Mouse (Mus musculus): ENCODE results near the gene Cela2a. TPM values are rescaled to one million over a fixed set of nuclear protein-coding genes. Genes with fewer than 3 reads are reported as not detected.
A peak's percentile ranks its signal among the peaks of the same experiment; 100 is the strongest.

Gene Cela2a
- not detected for total RNA-seq (2022)

DNA sequence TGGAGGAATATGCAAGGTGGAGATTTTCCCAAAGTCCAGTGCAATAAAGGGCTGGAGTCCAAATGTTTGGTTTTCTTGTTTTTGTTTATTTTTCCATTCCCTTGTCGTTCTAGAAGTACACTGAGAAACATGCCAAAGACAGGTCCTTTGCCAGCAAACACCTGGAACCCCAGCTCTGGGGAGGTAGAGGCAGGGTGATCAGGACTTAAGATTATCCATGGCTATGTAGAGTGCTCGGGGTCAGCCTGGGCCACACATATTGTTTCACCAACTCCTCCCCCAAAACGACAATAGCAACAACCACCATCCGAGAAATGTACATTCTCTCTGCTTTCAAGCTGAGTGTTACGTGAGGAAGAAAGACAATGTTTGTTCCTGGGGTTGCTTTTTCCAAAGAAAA lies at the start of gene Cela2a:
Gene Cela2a (minus strand): TSS at position 101 of the 400 bp plus-strand sequence.
- DNase-seq: no peak

- no peak for DNase-seq
Observed at GRCm38 (mm10) chr4:141875481-141876108, 49.6 kb upstream of the Cela2a start.

DNA sequence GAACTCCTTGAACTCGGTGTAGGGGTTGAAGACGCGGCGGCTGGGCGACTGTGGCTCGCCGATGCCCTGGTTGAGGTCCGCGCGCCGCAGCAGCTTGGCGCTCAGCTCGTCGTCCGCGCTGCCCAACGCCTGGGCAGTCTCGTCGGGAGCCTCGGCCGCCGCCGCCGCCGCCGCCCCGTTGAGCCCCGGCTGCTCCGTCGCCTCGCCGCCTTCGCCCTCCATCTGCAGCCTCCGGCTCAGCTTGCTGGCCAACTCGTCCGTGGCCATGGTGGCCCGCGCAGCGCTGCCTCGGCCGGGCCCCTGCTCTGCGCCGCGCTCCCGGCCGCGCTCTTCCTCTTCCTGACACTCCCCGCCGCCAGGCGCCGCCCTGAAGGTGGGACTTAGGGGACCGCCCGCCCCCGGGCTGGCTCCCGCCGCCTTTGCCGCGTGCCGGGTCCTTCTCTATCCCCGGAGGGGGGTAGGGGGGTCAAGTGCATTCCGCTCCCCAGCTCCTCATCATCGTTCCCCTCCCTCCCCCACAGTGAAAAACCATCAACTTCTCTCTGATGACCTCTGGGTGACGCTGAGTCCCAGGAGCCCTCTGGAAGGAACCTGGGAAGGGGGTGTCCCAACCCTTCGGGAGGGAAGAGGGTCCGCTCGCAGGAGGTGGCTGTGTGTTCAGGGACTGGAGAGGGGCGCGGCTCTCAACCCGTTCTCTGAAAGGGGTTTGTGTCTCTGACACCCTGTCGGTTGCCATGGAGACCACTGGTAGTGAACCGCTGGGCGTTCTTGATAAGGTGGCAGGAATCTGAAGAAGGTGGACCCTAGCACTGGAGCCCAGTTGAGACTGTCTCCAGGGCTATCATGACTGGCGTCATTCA lies 48.9 kb upstream of the Cela2a start, which contains the start of gene Efhd2:
Gene Efhd2 (minus strand): TSS at position 320 of the 860 bp plus-strand sequence.
- peak; percentile 58 for DNase-seq

DNA sequence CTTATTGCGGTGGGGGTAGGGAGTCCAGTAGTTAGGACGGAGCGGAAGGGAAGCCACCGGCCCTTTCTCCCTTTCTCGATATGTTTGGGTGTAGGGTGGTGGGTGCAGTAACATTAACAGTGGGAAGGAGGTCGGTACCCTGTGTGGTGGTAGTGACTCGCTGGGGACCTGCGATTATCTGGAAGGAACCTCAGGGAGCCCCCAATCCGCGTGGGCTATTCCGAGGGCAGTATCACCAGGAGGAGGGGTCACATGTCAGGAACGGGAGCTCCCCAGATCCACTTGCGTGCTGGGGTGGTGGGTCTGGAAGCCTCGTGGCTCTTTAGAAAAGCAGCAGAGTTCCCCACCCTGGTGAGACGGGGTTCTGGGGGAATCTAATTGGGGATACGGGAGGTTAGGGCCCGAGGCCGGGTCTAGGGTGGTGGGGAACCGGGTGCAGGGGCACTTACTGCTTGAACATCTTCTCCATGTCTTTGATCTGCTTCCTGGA lies 48.2 kb upstream of the Cela2a start:
- DNase-seq: no peak

DNA sequence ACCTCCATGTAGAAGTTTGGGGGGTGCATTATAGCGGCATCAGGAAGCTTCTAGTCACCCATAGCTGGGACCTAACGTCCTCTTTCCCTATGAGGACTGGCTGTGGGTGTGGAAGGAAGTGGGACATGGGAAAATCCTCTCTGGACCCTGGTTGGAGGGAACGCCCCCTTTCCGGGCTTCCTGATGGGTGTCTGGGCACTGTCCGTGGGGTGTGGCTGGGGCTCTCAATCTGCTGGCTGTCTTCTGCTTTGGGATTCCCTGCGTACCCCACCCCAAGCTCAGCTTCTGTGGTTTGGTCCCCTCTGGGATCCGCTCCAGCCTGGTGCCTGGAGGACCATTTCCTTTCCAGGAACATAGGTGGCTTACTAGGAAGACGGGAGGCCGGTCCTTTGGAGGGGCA lies 47.0 kb upstream of the Cela2a start:
- no peak for DNase-seq

GRCm38 (mm10) chr4:141871909-141872308 lies 45.9 kb upstream of the Cela2a start:
- no peak for DNase-seq

- no peak for DNase-seq
Observed at GRCm38 (mm10) chr4:141871333-141871725, 45.4 kb upstream of the Cela2a start.

- DNase-seq: no peak
Observed at GRCm38 (mm10) chr4:141870666-141871332, 44.8 kb upstream of the Cela2a start.

DNA sequence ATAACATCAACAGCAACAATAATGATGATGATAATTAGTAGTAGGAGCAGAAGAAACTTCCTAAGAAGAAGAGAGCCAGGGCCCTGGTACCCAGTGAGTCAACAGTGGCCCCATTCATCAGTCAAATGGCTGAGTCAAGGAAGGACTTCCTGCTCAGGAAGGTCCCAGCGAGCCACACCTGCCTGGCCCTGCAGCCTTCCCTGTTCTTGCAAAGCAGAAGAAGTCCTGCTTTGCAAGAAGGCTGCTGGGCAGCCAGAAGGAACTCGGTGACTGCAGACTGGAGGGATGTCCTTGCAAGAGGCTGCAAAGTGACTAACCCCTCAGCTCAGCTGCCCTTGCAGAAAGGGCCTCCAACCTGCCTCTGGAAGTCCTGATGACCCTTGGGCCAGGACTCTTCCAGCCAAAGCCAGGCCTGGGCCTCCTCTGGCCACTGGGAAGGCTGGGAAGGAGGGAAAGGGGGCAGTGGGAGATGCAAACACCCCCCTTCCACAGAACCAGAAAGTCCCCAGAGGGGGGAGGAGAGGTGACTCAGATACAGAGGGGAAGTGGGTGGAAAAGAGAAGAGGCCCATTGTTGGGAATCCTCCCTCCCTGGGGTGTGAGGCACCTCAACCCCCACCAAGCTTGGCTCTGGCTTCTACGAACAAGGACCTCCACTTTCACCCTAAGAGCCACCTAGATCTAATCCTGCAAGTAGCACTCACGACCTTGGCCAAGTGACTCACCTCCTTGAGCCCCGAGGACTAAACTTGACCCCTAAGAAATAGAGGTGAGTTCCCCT lies 43.7 kb upstream of the Cela2a start:
- no peak for DNase-seq

DNA sequence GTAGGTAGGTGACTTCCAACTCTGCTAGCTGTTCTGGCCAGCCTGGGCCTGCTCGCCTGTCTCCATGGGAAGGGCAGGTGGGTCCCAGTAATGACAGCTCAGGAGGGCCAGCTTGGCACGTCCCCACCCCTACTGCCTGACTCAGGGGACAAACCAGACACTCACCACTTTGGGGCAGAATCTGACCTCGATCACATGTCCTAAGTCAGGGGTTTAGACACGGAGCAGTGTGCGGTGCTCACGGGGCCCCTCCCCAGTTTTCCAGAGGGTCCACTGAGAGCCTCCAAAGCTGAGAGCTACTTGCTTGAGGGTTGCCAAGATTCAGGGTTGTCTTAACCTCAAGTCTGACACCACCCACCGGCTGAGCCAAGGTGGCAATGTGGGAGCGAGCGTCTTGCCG lies 42.1 kb upstream of the Cela2a start:
- no peak for DNase-seq

DNA sequence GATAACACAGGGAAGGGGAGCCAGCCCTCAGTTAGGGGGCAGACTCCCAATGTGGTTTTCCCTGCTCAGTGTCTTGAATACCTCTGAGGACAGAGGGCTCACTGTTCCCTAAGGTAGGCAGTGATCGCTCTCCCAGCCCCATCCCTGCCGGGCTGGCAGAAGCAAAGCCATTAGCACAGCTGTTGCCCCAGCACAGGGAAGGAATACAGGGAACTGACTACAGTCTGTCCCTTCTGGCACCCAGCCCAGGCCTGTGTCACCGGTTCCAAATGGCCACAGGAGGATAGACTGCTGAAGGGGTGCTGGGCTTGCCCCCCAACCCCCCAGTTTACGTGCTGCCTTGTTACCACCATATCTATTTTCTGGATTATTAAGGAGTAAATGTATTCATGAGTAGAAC lies 41.5 kb upstream of the Cela2a start:
- no peak for DNase-seq

DNA sequence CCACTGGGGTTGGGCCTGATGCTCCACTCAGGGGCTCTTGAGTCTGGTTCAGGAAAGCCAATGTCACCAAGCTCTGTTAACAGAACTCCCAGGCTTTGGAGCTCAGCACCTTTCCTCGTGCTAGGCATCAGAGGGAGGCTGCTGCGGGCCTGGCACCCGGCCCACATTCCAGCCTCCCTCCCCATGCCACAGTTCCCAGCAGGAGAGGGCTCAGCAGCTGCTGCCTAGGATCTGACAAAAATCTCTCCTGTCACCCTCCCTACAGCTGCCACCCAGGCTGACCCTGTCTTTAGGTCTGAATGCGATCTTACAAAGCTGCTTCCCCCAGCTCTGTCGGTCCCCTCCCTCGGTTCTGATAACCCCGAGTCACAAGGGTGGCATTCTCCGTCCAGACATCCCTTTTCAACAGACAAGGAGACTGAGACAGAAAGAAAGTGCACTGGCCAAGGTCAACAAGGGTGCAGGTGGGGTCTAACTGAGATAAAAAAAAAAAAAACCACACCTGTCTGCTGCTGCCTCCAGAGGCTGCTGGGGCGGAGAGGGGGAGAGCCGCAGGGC lies 41.1 kb upstream of the Cela2a start:
- no peak for DNase-seq

GRCm38 (mm10) chr4:141865600-141865999 lies 39.6 kb upstream of the Cela2a start:
- no peak for DNase-seq

- DNase-seq: no peak
Observed at GRCm38 (mm10) chr4:141865006-141865405, 39.0 kb upstream of the Cela2a start.

GRCm38 (mm10) chr4:141864506-141864905 lies 38.5 kb upstream of the Cela2a start:
- no peak for DNase-seq

DNA sequence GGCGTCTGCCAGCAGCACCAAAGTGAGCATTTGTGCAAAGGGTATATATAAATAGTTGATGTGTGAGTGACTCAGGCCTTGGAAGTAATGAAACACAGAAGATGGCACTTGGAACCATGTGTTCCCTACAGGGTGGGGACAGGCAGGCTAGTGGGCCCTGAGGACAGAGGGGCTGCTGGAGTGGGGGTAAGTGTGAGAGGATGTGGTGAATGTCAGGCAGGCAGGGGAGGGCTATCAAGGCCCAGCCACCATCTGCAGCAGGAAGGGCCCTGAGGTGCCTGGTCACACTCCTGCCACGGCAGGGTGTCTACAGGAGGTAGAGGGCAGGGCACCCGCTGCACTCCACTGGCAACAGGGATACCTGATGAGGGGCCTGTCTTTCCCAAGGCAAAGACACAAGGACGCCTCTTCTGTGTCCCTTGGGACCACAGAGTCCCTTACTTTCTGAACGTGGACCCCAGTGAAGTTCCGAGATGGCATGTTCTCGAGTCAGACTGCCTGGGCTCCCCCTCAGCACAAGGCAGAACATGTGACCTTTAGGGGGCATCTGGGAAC lies 37.8 kb upstream of the Cela2a start:
- no peak for DNase-seq

GRCm38 (mm10) chr4:141862867-141863266 lies 36.9 kb upstream of the Cela2a start:
- no peak for DNase-seq

GRCm38 (mm10) chr4:141861591-141862295 lies 35.8 kb upstream of the Cela2a start:
- no peak for DNase-seq

DNA sequence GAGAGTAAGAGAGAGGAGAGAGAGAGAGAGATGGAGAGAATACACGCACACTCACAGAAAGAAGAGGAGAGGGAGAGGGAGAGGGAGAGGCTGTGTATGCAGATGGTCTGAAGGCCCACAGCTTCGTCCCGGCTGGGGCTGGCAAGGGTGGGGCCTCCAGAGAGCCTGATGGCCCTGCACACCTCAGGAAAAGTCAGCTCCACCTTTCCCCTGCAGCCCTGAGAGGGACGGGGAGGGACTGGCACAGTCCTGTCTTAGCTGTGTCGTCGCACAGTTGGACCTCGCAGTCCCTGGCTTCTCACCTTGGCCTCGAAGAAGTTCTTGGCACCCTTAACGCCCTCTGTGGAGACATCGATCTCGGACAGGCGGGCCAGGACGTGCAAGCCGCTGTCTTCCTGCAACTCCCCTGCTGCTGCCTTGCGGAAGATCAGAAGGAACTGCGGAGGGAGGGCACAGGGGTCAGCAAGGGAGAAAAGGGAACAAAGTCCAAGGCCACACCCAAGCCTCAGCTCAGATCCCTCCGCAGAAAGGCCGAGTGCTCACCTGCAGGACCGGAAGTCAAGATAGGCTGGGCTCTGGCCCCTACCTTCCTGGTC lies 34.4 kb upstream of the Cela2a start:
- no peak for DNase-seq

- DNase-seq: no peak
Observed at GRCm38 (mm10) chr4:141859351-141859750, 33.4 kb upstream of the Cela2a start.

DNA sequence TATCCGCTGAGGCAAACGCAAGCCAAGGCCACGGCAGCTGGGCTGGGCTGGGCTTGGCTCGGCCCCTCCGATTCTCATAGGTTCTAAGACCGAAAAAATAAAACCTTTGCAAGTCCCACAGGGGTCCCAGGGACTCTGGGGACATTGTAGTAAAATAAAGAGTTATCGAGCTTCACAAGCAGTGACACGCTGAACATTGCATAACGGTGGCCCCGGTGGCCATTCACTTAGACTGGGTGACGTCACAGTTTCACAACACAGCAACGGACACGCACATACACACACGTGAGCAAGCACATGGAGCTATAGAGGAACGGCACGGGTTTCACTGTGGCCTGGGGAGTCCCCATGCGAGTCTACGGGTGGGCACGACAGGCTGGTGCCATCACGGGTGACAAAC lies 32.5 kb upstream of the Cela2a start:
- DNase-seq: no peak

Data from adrenal gland, adult 8-10 months (tissue).